Mouse (Mus musculus) B cell, adult 2 months (primary cell): ENCODE measurements around the gene Ccm2.

Experiments
- DNase-seq, 2 experiments: peaks; one replicate each; pipeline ENCODE4 v3.0.0; 2022

Gene Ccm2

GRCm38 (mm10) chr11:6530746-6531145 is 15.9 kb upstream of the Ccm2 start:
- no peak for DNase-seq

GRCm38 (mm10) chr11:6544683-6545082 is 2.0 kb upstream of the Ccm2 start:
- DNase-seq, result no peak

GRCm38 (mm10) chr11:6545186-6545856 is 1.4 kb upstream of the Ccm2 start:
- DNase-seq, result no peak

- DNase-seq, result no peak
Measured at GRCm38 (mm10) chr11:6545857-6546192, 862 bp upstream of the Ccm2 start.

GRCm38 (mm10) chr11:6547037-6547680 is 472 bp downstream of the Ccm2 start:
- DNase-seq, result peak; percentile 79 to 83

GRCm38 (mm10) chr11:6547696-6548325 is 1.1 kb downstream of the Ccm2 start:
- DNase-seq, result peak in 1 of 2 experiments; percentile 28

GRCm38 (mm10) chr11:6549770-6550169 is 3.1 kb downstream of the Ccm2 start:
- no peak for DNase-seq

GRCm38 (mm10) chr11:6550201-6550600 is 3.5 kb downstream of the Ccm2 start:
- no peak for DNase-seq

GRCm38 (mm10) chr11:6558234-6558633 is 11.5 kb downstream of the Ccm2 start:
- peak in 1 of 2 experiments; percentile 35 for DNase-seq

GRCm38 (mm10) chr11:6559996-6560395 is 13.3 kb downstream of the Ccm2 start:
- DNase-seq, result peak; percentile 26 to 32

GRCm38 (mm10) chr11:6560655-6561360 is 14.1 kb downstream of the Ccm2 start:
- DNase-seq, result peak; percentile 52 to 60

GRCm38 (mm10) chr11:6561474-6561873 is 14.8 kb downstream of the Ccm2 start:
- DNase-seq, result peak; percentile 20 to 31

GRCm38 (mm10) chr11:6562359-6562758 is 15.7 kb downstream of the Ccm2 start:
- peak; percentile 57 to 59 for DNase-seq

- DNase-seq, result no peak
Measured at GRCm38 (mm10) chr11:6563201-6563600, 16.5 kb downstream of the Ccm2 start.

GRCm38 (mm10) chr11:6566496-6566895 is 19.8 kb downstream of the Ccm2 start:
- no peak for DNase-seq

- DNase-seq, result no peak
Measured at GRCm38 (mm10) chr11:6567951-6568350, 21.3 kb downstream of the Ccm2 start.

- DNase-seq, result peak; percentile 20 to 29
Measured at GRCm38 (mm10) chr11:6568584-6569409, 22.1 kb downstream of the Ccm2 start.

- DNase-seq, result no peak
Measured at GRCm38 (mm10) chr11:6569410-6569777, 22.7 kb downstream of the Ccm2 start.

- peak; percentile 39 to 57 for DNase-seq
Measured at GRCm38 (mm10) chr11:6576151-6576550, 29.5 kb downstream of the Ccm2 start.

GRCm38 (mm10) chr11:6579361-6579760 is 32.7 kb downstream of the Ccm2 start:
- DNase-seq, result no peak

GRCm38 (mm10) chr11:6580065-6580750 is 33.5 kb downstream of the Ccm2 start:
- no peak for DNase-seq

GRCm38 (mm10) chr11:6581560-6581959 is 34.9 kb downstream of the Ccm2 start:
- DNase-seq, result peak; percentile 77 to 85
